Mouse (Mus musculus): ENCODE results near the gene Tamm41. TPM values are rescaled to one million over a fixed set of nuclear protein-coding genes. Genes with fewer than 3 reads are reported as not detected.

Tamm41 gene
- polyA plus RNA-seq, 1 experiment from 2014 or later: 68.9 TPM

DNA sequence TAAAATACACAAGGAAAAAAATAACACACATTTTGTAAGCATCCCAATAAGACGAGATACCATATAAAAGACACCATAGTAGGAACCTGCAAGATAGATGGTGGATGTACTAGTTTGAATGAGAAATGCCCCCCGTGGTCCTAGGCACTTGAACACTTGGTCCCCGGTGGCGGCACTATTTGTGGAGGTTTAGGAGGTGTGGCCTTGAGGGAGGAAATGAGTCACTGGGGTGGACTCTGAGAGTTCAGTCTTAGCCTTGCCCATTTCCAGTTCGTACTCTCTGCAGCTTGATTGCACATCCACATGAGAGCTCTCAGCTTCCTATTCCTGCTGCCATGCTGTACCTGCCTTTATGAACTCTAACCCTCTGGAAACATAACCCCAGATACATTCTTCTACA is 83.2 kb downstream of the Tamm41 start:
- no peaks in the 10 kb centered on the region for H3K36me3 ChIP-seq
- no peaks in the 10 kb centered on the region for H3K9me3 ChIP-seq
- peaks cover 26% of the 10 kb centered on the region for H3K4me1 ChIP-seq
- ATAC-seq (ENCODE audit: low FRiP score, low read depth): no peak
- WGBS: 89% methylated on average over 5 of the region's 5 CpGs
- no peaks in the 10 kb centered on the region for H3K27me3 ChIP-seq
- H3K4me3 ChIP-seq: no peak overlapping the region
- H3K4me2 ChIP-seq (replicated peaks): no peak overlapping the region
- H3K9ac ChIP-seq: no peak overlapping the region
- no peak overlapping the region for H3K27ac ChIP-seq

Other genes starting within 250 kb of the Tamm41 start
- 154 and 156 TPM in 2 replicates for gene Vgll4, start 67.9 kb downstream of the Tamm41 start, polyA plus RNA-seq (2015; fragmentation: Nextera tagmentation; extraction: Ambion mirVana)
- gene Syn2, start 97.0 kb upstream of the Tamm41 start, polyA plus RNA-seq (2015; fragmentation: Nextera tagmentation; extraction: Ambion mirVana): 0.79 and 1.1 TPM in 2 replicates
- not detected in 2 replicates for gene Gm17482, start 189.5 kb upstream of the Tamm41 start, polyA plus RNA-seq (2015; fragmentation: Nextera tagmentation; extraction: Ambion mirVana)
- 0.59 and 0.72 TPM in 2 replicates for gene Timp4, start 214.3 kb upstream of the Tamm41 start, polyA plus RNA-seq (2015; fragmentation: Nextera tagmentation; extraction: Ambion mirVana)

Measured in limb, embryonic 13.5 days (tissue).